Mouse (Mus musculus): ENCODE measurements at regions not wholly inside any gene's neighbourhood (a gene's known extent, or its start where the extent isn't known, plus 50 kb on each side); places are given as distances from the start of the nearest gene placed in this dataset.

- DNase-seq: no peak
Measured at GRCm38 (mm10) chr16:93003830-93004229, 177.9 kb upstream of the Runx1 start.

DNA sequence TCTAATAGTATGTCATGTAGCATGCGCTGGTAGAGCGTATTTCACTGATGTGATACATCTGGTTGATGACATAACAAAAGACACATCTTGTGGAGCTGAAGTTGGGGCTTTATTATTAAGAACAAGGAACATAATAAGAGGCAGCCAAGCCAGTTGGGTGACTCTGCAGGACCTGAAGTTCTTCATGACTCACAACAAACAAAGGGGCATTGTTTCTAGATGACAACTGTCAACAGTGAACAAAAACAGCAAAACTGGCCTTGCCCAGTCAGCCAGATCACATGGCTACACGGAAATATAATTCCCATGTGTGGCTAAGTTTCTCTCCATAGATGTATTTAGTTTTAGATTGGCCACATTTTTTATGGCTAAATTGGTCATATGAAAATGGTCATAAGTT lies 172.7 kb upstream of the Runx1 start:
- no peak for DNase-seq

- DNase-seq: no peak
Measured at GRCm38 (mm10) chr16:92997636-92998035, 171.7 kb upstream of the Runx1 start.

GRCm38 (mm10) chr16:92995993-92996350 lies 170.0 kb upstream of the Runx1 start:
- DNase-seq: no peak

- no peak for DNase-seq
Measured at GRCm38 (mm10) chr16:92995132-92995992, 169.4 kb upstream of the Runx1 start.

- DNase-seq: no peak
Measured at GRCm38 (mm10) chr16:92992876-92993275, 166.9 kb upstream of the Runx1 start.

DNA sequence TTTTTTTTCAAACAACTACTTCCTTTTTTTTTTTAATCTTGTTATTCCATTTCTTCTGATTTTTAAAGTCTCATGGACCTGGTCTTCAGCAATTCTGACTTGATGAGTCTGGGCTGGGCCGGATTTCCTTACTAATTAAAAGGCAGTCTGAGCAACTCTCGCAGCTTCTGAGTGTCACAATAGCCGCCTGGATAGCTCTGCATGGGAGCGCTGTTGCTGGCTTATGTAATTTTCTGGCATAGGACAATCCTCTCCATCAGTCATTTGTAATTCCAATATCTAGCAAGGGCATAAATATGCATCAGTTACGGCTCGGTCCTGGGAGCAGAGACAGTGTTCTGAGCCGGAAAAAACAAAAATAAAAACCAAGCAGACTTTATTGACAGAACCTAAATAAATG lies 165.5 kb upstream of the Runx1 start:
- DNase-seq: no peak

DNA sequence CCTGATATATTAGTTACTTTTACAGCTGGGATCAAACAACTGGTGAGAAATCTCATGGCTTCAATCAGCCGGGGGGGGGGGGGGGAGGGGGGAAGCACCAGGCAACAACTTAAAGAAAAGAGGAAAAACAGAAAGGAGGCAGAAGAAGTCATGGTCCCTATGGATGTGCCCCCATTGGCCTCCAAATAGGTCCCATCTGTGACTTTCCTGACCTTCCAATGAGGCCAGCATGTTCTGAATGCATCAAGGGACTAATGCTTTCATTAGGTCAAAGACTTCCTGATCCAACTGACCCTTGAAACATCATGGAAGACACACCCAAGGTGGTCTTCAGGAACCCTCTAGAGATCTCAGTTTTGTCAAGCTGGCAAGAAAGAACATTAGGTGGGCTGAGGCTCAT lies 162.5 kb upstream of the Runx1 start:
- no peak for DNase-seq

GRCm38 (mm10) chr16:92988000-92988399 lies 162.1 kb upstream of the Runx1 start:
- no peak for DNase-seq

DNA sequence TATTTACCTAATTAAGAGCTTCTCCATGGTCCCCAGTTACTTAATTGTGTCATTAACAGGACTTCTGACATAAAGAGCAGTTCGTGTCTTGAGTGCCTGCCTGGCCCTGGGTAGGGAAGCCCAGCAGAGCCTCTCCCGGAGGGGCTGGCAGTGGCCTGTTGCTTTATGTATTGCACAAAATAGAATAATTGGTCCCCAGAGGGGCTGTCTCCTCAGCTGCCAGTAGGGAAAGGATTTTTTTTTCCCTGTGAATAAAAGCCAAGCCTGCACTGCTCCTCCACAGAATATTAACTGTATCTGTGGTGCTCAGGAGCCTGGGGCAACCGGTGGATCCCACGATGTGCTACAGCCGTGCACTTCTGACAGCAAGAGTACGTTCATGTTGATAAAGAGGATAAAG lies 159.8 kb upstream of the Runx1 start:
- DNase-seq: no peak

- DNase-seq: no peak
Measured at GRCm38 (mm10) chr16:92982934-92983333, 157.0 kb upstream of the Runx1 start.

GRCm38 (mm10) chr16:92979620-92980330 lies 153.8 kb upstream of the Runx1 start:
- DNase-seq: no peak

- DNase-seq: no peak
Measured at GRCm38 (mm10) chr16:92976097-92976496, 150.1 kb upstream of the Runx1 start.

DNA sequence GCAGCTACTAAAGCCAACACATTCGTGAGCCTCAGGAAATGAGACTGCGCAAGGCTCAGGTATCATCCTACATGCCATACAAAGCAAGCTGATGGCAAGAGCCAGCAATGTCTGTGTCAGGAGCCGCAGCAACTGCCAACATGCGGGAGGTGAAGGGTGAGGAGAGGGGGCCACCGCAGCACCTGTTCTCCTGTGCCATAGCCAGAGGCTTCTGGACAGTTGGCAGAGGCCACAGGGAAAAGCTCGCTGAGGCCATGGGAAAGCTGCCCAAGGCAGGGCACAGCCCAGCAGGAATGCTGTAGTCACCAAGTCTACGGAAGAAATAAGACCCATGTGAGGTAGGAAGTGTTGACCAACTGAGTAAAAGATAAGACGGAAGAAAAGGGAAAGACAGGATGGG lies 149.1 kb upstream of the Runx1 start:
- no peak for DNase-seq

GRCm38 (mm10) chr16:92972681-92973080 lies 146.7 kb upstream of the Runx1 start:
- no peak for DNase-seq

DNA sequence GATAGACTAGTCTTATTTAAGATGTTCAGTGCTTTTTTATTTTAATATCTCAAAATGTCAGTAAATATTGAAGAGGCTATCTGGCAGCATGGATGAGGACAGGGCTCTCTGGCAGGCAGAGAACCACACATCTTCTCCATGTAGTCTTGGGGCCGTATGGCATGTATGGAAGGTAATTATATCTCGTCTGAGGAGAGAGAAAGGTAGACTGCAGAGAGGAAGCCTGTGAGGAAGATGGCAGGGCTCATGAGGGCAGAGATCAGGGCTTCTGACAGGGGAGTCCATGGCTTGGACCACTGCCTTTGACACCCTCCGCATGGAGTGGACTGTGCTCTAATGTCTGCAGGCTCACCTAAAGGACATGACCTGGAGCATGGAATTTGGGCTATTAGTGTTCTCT lies 146.0 kb upstream of the Runx1 start:
- DNase-seq: no peak

GRCm38 (mm10) chr16:92970587-92970986 lies 144.6 kb upstream of the Runx1 start:
- DNase-seq: no peak

DNA sequence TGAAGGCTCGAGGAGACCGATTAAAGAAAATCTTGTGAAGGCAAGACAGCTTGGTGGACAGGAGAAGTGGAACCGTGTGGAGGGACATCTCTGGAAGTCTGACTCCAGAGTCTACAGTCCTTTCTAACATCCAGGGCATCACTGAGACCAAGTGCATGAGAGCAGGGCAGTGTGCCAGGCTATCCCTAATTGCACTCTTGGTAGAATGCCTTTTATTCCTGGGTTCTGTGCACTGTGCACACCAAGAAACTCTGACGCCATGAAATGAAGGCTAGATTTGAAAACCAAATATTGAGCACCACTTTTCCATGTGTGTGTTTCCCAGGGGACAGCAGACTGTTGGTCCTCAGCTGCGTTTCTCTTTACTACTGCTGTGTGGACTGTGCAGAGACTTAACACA lies 143.1 kb upstream of the Runx1 start:
- DNase-seq: no peak

- no peak for DNase-seq
Measured at GRCm38 (mm10) chr16:92966069-92966866, 140.3 kb upstream of the Runx1 start.

DNA sequence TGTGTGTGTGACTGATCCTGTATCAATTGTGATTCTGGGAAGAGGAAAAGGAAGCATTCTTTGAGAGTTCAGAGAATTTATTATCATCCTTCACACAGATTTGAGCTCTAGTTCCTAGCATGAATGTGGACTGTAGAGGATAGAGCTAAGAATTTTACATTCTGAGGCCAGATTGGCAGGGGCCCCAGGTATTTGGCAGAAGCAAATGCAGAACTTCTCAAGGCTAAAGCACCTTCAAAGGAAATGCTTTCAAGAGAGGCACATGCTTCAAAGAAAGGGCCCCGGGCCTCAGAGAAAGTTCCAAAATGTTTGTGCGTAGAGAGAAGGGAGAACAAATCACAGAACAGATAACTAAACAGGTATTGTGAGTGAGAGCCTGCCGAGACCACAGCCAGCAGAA lies 139.7 kb upstream of the Runx1 start:
- DNase-seq: no peak

- DNase-seq: no peak
Measured at GRCm38 (mm10) chr16:92963582-92963981, 137.6 kb upstream of the Runx1 start.

DNA sequence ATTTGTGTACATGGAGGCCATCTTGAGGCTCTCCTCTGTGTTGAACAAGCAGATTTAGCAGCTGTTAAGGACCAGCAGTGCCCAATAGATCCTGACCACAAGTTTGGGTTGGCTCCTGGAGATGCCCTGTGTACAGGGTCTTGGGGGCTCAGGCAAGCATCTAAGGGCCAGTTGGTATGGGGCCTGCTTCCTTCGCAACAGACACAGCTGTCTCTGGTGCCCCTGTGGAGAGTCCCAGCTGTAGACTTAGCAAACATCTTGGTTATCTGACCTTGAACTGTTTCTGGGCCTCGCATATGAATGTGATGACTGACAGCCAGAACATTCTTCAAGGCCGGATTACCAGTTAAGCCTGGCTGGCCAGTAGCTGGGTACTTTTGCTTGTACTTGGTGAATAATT lies 135.4 kb upstream of the Runx1 start:
- no peak for DNase-seq

DNA sequence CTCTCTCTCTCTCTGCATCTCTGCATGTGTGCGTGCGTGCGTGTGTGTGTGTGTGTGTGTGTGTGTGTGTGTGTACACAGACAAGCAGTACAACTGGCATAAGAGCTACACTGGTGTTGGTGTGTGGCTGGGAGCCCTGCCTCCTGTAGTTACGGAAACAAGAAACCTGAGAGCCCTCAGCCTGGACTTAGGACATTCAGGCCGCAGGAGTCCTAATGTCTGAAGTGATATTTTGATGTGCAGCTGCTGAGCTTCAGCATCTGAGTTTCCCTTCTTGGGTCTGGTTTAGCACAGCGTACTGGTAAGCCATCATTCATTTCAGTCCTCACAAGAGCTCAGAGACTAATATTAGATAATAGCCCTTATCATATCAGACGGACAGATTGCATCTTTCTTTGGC lies 134.8 kb upstream of the Runx1 start:
- DNase-seq: no peak

DNA sequence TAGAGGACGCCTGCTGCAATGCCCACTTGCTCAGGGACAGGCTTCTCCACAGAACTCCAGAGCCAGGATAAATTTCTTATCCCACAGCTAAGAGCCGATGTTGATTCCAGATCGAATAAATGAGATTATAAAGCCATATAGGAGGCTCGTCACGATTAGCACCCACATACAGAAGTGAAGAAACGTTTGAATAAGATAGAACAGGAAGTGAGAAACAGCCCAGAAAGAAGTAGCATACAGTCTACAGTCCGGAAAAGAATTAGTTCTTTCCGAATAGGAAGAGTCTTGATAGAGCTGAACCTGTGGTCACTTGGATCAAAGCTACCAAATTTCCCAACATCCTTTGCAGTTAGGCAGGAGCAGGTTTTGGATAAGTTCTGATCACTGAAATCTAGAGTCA lies 133.0 kb upstream of the Runx1 start:
- no peak for DNase-seq

Data from right cerebral cortex, postnatal 14 days (tissue).